Mouse (Mus musculus) heart, embryonic 14.5 days (tissue): ENCODE data around the gene Ddit4. TPM values are rescaled to one million over a fixed set of nuclear protein-coding genes. Genes with fewer than 3 reads are reported as not detected.

ENCODE experiments used
- ATAC-seq: fragments of 200-750 bp; cut with Nextera tagmentation; 2 replicates; pipeline ENCODE4 v1.8.0; 2017; ENCODE audit warnings: low read depth, moderate TSS enrichment; ENCODE audit not compliant: insufficient number of reproducible peaks, insufficient read depth, low FRiP score
- H3K27ac ChIP-seq, 2 experiments: fragments of 200-500 bp in 1 of 2; fragments of 300-500 bp in 1 of 2; sonication (generic) in 1 of 2; replicated peaks in 1 of 2; 2 replicates each; pipeline ENCODE4 v1.5.1; 2012 to 2014; ENCODE audit warnings: low read depth in 2 of 2, low read length in 2 of 2, control low read depth in 1 of 2, mild to moderate bottlenecking in 1 of 2, mixed read lengths in 1 of 2; ENCODE audit not compliant: control insufficient read depth in 1 of 2, insufficient read depth in 1 of 2
- H3K27me3 ChIP-seq: fragments of 300-500 bp; sonication (generic); 2 replicates; pipeline ENCODE4 v1.6.1; 2014; ENCODE audit warnings: mild to moderate bottlenecking, low read length, control low read depth; ENCODE audit not compliant: control insufficient read depth, insufficient read depth
- H3K36me3 ChIP-seq: fragments of 300-500 bp; sonication (generic); 2 replicates; pipeline ENCODE4 v1.6.1; 2014; ENCODE audit warnings: mild to moderate bottlenecking, control low read depth, low read length, mixed read lengths; ENCODE audit not compliant: control insufficient read depth, insufficient read depth
- H3K4me1 ChIP-seq, 2 experiments: fragments of 200-500 bp in 1 of 2; fragments of 300-500 bp in 1 of 2; sonication (generic) in 1 of 2; 2 replicates each; pipeline ENCODE4 v1.6.1; 2012 to 2014; ENCODE audit warnings: low read length in 2 of 2, control low read depth in 1 of 2, mixed read lengths in 1 of 2; ENCODE audit not compliant: control insufficient read depth in 2 of 2, insufficient read depth in 2 of 2
- H3K4me2 ChIP-seq: fragments of 300-500 bp; sonication (generic); 2 replicates; pipeline ENCODE4 v1.6.1; 2014; ENCODE audit warnings: mild to moderate bottlenecking, low read length
- H3K4me3 ChIP-seq, 2 experiments: fragments of 200-500 bp in 1 of 2; fragments of 300-500 bp in 1 of 2; sonication (generic) in 1 of 2; 2 replicates each; pipeline ENCODE4 v1.5.1; 2012 to 2014; ENCODE audit warnings: low read length in 2 of 2, mild to moderate bottlenecking in 2 of 2, control low read depth in 1 of 2, low read depth in 1 of 2, moderate library complexity in 1 of 2; ENCODE audit not compliant: control insufficient read depth in 1 of 2, insufficient read depth in 1 of 2
- H3K9ac ChIP-seq: fragments of 300-500 bp; sonication (generic); 2 replicates; pipeline ENCODE4 v1.6.1; 2014; ENCODE audit warnings: mild to moderate bottlenecking, low read length
- H3K9me3 ChIP-seq: fragments of 300-500 bp; sonication (generic); 2 replicates; pipeline ENCODE4 v1.6.1; 2016; ENCODE audit warnings: low read length, control low read depth; ENCODE audit not compliant: control insufficient read depth
- WGBS: fragments of 180-500 bp; shearing (Covaris S2); extraction: QIAGEN DNeasy Blood & Tissue Kit; methylation state at CpG from one replicate; pipeline ENCODE4 v1.1.7; 2014; 5-methylcytosine and 5-hydroxymethylcytosine counted together
- polyA plus RNA-seq: library from polyadenylated mRNA; unstranded; fragments of >200 nt; fragmentation: Nextera tagmentation; extraction: Ambion mirVana; gene quantifications from 2 replicates; pipeline ENCODE4 v1.2.1, GENCODE M21; 2014

The Ddit4 gene
- polyA plus RNA-seq, 1 experiment from 2014 or later: 2.4 TPM

DNA sequence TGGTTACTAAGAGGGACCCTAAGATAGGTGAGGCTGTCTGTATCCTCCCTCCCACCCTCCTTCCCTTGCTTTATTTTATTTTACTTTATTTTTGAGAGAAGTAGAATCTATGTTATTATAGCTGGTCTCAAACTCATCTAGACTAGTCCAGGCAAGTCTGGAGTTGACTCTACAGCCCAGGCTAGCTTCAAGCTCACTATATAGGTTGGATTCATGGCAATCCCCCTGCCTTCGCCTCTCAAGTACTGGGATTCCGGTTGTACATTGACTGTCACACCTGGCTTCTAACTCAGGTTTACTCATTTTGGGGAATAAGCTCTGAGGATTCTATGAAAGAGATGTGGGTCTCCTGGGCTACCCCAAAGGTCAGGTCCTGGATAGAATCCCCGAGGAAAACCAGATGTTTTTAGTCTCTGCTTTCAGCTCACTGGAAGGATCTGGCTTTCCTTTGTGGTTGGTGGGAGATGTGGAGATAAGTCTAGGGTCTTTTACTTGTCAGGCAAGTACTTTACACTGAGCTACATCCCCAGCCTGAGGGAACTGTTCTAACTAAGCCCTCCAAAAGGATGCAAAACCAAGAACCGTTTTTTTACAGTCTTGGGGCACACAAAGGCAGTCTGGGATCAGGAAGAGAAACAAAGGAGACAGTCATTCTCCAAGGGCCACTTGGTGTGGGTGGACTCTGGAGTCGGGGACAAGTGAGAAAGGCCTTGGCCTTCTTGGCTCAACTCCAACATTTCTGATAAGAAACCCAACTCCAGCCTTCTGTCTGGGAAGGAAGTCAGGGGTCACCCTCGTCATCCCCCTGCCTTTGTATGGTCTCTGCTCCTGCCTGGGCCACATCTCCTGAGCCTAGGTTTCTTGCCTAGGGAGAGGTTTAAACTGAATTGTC, 3.0 kb downstream of the Ddit4 start:
- no peak for ATAC-seq
- peak overlapping the region; percentile 89; the same call in 1 of the 2 replicates for H3K9ac ChIP-seq
- H3K4me1 ChIP-seq: peaks cover 18 to 37% of the 10 kb centered on the region in 2 experiments
- peak overlapping the region; percentile 68 for H3K4me2 ChIP-seq
- WGBS: 41% methylated on average over 6 of the region's 6 CpGs
- H3K36me3 ChIP-seq: peaks cover 14% of the 10 kb centered on the region; the same call in 1 of the 2 replicates
- H3K27me3 ChIP-seq: no peaks in the 10 kb centered on the region
- no peaks in the 10 kb centered on the region for H3K9me3 ChIP-seq
- 0 out of 4 replicates have a peak overlapping the region, but pooled peaks of 1 of the 2 experiments have one; percentile 73 for H3K4me3 ChIP-seq
- H3K27ac ChIP-seq: peak overlapping the region in 1 of 2 experiments; percentile 61; a peak in 3 of 4 replicates

DNA sequence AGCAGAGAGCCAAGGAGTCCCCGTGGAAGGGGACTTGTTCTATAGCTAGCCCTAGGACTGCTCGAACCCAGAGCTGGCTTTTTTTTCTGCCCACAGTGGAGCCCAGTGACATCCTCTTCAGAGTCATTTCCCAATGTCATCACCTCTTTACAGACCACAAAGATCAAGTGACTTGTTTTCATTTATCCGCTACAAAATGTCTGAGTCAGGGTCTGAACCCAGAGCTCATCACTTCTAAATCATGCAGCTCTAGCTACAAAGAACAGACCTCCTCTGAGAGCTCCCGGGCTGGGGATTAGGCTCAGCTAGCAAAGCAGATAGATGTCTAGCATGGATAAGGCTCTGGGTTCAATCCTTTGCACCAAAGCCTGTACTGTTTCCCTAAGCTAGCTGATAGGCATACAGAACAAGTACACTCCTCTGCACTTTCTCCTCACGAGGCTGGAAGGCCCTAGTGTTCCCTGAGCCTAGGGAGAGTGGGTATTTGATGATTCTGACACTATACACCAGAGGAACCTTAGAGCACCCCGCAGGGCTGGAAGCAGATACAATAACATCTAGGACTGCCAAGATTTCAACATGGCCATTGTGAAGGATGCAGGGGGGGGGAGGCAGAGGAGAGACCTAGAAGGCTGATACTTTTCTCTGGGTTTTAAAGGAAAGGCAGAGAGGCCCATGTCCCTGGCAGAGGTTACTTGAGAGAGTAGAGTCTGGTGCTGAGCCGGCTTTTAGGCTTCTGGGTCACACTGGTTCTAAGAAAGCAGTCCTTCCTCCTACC, 4.1 kb downstream of the Ddit4 start:
- Histone ChIP-seq H3K4me2 (no peak overlapping the region), H3K9ac (no peak overlapping the region), H3K27ac (0 out of 4 replicates have a peak overlapping the region, but pooled peaks of 1 of the 2 experiments have one; percentile 28), H3K36me3 (peaks cover 14% of the 10 kb centered on the region; the same call in 1 of the 2 replicates), H3K4me1 (peaks cover 25 to 44% of the 10 kb centered on the region in 2 experiments), H3K4me3 (no peak overlapping the region), H3K9me3 (no peaks in the 10 kb centered on the region), H3K27me3 (no peaks in the 10 kb centered on the region)
- WGBS: 49% methylated on average over 7 of the region's 7 CpGs
- ATAC-seq: no peak

GRCm38 (mm10) chr10:59946362-59946761, 5.3 kb downstream of the Ddit4 start:
- H3K27me3 ChIP-seq: no peaks in the 10 kb centered on the region
- H3K9me3 ChIP-seq: no peaks in the 10 kb centered on the region
- H3K4me3 ChIP-seq: no peak overlapping the region
- peaks cover 14% of the 10 kb centered on the region; the same call in 1 of the 2 replicates for H3K36me3 ChIP-seq
- ATAC-seq: no peak
- H3K4me1 ChIP-seq: peaks cover 23 to 47% of the 10 kb centered on the region in 2 experiments
- no peak overlapping the region for H3K27ac ChIP-seq
- no peak overlapping the region for H3K4me2 ChIP-seq
- 87% methylated on average over 5 of the region's 5 CpGs for WGBS
- no peak overlapping the region for H3K9ac ChIP-seq

- Histone ChIP-seq H3K9me3 (no peaks in the 10 kb centered on the region), H3K27me3 (no peaks in the 10 kb centered on the region), H3K27ac (no peak overlapping the region), H3K4me3 (no peak overlapping the region), H3K9ac (no peak overlapping the region), H3K4me2 (no peak overlapping the region), H3K36me3 (peaks cover 14% of the 10 kb centered on the region; the same call in 1 of the 2 replicates), H3K4me1 (peaks cover 23 to 45% of the 10 kb centered on the region in 2 experiments)
- no peak for ATAC-seq
- 88% methylated on average over 3 of the region's 3 CpGs for WGBS
Measured at GRCm38 (mm10) chr10:59945416-59945815, 6.2 kb downstream of the Ddit4 start.

- no peaks in the 10 kb centered on the region for H3K27me3 ChIP-seq
- peak overlapping the region; percentile 30 to 31 for H3K4me3 ChIP-seq
- peak overlapping the region; percentile 74 to 81 for H3K27ac ChIP-seq
- H3K36me3 ChIP-seq: no peaks in the 10 kb centered on the region
- peak overlapping the region; percentile 72 for H3K4me2 ChIP-seq
- peaks cover 11 to 26% of the 10 kb centered on the region in 2 experiments for H3K4me1 ChIP-seq
- peak overlapping the region; percentile 63 for H3K9ac ChIP-seq
- no peaks in the 10 kb centered on the region for H3K9me3 ChIP-seq
- 8% methylated on average over 13 of the region's 13 CpGs for WGBS
- peak; percentile 73 for ATAC-seq
Measured at GRCm38 (mm10) chr10:59943421-59943989, 8.1 kb downstream of the Ddit4 start.

DNA sequence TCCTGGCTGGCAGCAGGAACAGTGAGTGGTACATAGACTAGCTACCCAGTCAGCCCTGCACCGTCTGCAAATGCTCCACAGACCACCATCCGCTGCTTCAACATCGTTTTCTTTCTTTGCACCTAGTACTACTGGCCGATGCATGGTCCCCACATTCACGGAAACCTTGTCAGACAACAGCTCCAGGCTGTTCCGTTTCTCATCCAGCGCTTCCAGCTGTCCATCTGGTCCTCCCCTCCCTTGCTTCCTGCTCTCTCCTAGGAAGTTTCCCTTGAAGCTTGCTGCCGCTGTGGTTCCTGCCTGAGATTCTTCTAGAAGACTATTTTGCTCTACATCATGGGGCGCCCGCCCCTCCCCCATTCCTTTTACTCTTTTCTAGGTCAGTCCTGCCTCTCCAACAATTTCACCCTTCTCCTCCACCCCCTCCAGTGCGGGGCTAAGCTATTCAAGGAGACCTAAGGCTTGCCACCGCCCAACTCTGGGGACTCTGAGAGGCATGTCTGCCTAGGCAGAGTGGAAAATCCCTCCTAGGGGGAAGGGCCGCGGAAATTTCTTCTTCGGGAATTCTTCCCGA, 8.7 kb downstream of the Ddit4 start:
- H3K4me1 ChIP-seq: peaks cover 10 to 21% of the 10 kb centered on the region in 2 experiments
- ATAC-seq: peak; percentile 27; the same call in 1 of the 2 replicates
- peak overlapping the region; percentile 72 for H3K4me2 ChIP-seq
- peak overlapping the region; percentile 74 to 81 for H3K27ac ChIP-seq
- H3K36me3 ChIP-seq: no peaks in the 10 kb centered on the region
- H3K27me3 ChIP-seq: no peaks in the 10 kb centered on the region
- no peaks in the 10 kb centered on the region for H3K9me3 ChIP-seq
- H3K9ac ChIP-seq: peak overlapping the region; percentile 63
- WGBS: 2% methylated on average over 16 of the region's 16 CpGs
- peak overlapping the region; percentile 30 to 31 for H3K4me3 ChIP-seq
